Mouse (Mus musculus) stomach, embryonic 16.5 days (tissue): ENCODE results near the gene Aspscr1. TPM values are rescaled to one million over a fixed set of nuclear protein-coding genes. Genes with fewer than 3 reads are reported as not detected.

Source experiments
- ATAC-seq: fragments of 200-750 bp; cut with Nextera tagmentation; 2 replicates; pipeline ENCODE4 v1.8.0; 2017; ENCODE audit warnings: moderate number of reproducible peaks, moderate TSS enrichment; ENCODE audit not compliant: insufficient read depth, low FRiP score
- H3K27ac ChIP-seq: fragments of 300-500 bp; sonication (generic); 2 replicates; pipeline ENCODE4 v1.5.1; 2014; ENCODE audit warnings: low read length
- H3K27me3 ChIP-seq: fragments of 300-500 bp; sonication (generic); 2 replicates; pipeline ENCODE4 v1.6.1; 2014; ENCODE audit warnings: low read length, control low read depth, mixed read lengths; ENCODE audit not compliant: control insufficient read depth, insufficient read depth
- H3K36me3 ChIP-seq: fragments of 300-500 bp; sonication (generic); 2 replicates; pipeline ENCODE4 v1.6.1; 2014; ENCODE audit warnings: low read length; ENCODE audit not compliant: control insufficient read depth, insufficient read depth
- H3K4me1 ChIP-seq: fragments of 300-500 bp; sonication (generic); 2 replicates; pipeline ENCODE4 v1.6.1; 2014; ENCODE audit warnings: low read length, control low read depth, mixed read lengths; ENCODE audit not compliant: control insufficient read depth, insufficient read depth
- H3K4me2 ChIP-seq: fragments of 300-500 bp; sonication (generic); 2 replicates; pipeline ENCODE4 v1.6.1; 2014; ENCODE audit warnings: low read depth, low read length, mixed read lengths
- H3K4me3 ChIP-seq: fragments of 300-500 bp; sonication (generic); replicated peaks from 2 replicates; pipeline ENCODE4 v1.5.1; 2014; ENCODE audit warnings: mild to moderate bottlenecking, low read length
- H3K9ac ChIP-seq: fragments of 300-500 bp; sonication (generic); 2 replicates; pipeline ENCODE4 v1.6.1; 2014; ENCODE audit warnings: low read length
- H3K9me3 ChIP-seq: fragments of 300-500 bp; sonication (generic); replicated peaks from 2 replicates; pipeline ENCODE4 v1.6.1; 2016; ENCODE audit warnings: low read length, control low read depth; ENCODE audit not compliant: control insufficient read depth
- WGBS: fragments of 180-500 bp; shearing (Covaris S2); extraction: QIAGEN DNeasy Blood & Tissue Kit; methylation state at CpG from one replicate; pipeline ENCODE4 v1.1.7; 2014; 5-methylcytosine and 5-hydroxymethylcytosine counted together
- polyA plus RNA-seq: library from polyadenylated mRNA; unstranded; fragments of >200 nt; fragmentation: Nextera tagmentation; extraction: Ambion mirVana; gene quantifications from 2 replicates; pipeline ENCODE4 v1.2.1, GENCODE M21; 2015

Gene Aspscr1
- polyA plus RNA-seq, 1 experiment from 2014 or later = 102 TPM

DNA sequence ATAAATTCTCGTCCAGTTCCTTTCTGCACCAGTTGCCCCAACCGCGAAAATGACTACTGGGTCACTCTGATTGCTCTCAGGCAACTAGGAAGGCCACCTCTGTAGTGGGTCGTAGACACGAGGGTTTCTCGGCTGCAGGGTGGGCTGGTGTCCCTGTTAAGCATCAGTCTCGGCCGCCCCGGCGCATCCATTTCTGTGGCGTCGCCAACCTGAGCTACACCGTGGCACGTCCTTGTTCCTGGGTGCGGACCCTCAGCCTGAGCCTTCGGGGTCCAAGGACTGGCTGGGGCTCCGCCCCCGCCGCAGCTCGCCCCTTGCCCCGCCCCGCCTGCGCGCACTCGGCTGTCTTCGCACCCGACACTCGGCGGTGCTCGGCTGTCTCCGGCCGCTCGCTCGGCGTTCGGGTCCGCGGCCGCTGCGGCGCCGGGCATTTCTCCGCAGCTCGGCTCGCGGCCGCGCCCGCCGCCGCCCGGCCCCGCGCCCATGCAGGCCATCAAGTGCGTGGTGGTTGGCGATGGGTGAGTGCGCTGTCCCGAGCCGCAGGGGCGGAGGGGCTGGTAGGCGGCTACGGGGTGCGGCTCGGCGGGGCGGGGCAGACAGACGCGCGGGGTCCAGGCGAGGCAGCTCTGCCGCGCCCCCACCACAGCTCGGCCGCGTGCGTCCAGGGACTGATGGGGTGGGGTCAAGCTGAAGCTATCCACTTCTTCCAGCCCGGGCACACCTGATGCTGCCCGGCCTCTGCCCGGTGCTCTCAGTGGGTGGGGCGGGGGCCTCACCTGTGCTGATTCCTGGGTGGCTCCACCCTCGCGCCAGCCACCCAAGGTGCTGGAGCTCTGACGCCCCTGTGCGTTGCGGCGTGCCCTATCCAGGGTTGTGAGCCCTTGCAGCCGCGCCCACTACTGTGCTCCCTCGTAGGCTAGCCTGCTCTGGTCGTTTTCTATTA is 48.6 kb downstream of the Aspscr1 start, which contains the start of gene Rac3:
TSS of gene Rac3 (plus strand) at position 347 of the 943 bp plus-strand sequence.
- Histone ChIP-seq H3K27ac (peak within 1 kb of the TSS; percentile 67), H3K36me3 (no peaks in the 10 kb centered on the region; the same call in none of the 2 replicates), H3K9me3 (no peaks in the 10 kb centered on the region), H3K27me3 (no peaks in the 10 kb centered on the region), H3K4me2 (peak within 1 kb of the TSS; percentile 98), H3K4me1 (peaks cover 14% of the 10 kb centered on the region), H3K9ac (peak within 1 kb of the TSS; percentile 83), H3K4me3 (peak within 1 kb of the TSS; percentile 64)
- WGBS = under 1% methylated on average over 90 of the region's 90 CpGs
- ATAC-seq = peak; percentile 76

DNA sequence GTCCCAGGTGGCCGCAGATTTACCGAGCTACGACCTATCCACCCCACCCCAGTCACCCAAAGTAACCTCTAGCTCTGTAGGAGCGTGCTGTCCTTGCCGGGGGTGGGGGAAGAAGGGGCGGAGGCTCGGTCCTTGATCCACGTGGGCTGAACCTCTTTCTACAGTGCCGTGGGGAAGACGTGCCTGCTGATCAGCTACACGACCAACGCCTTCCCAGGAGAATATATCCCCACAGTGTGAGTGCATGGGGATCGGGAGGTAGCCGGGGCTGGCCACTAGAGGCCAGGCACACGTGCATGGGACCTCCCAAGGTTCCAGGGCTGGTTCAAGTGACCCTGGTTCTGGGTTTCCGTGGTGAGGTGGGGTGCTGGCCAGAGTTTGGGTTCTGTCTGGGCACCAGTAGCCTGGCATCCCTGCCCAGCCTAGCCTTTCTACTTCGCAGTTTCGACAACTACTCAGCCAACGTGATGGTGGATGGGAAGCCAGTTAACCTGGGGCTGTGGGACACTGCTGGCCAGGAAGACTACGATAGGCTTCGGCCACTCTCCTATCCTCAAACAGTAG is 49.4 kb downstream of the Aspscr1 start:
- no peak; the same call in 1 of the 2 replicates for ATAC-seq
- 22% methylated on average over 21 of the region's 21 CpGs for WGBS
- Histone ChIP-seq H3K4me2 (peak overlapping the region; percentile 98), H3K4me3 (peak overlapping the region; percentile 64), H3K4me1 (peaks cover 15% of the 10 kb centered on the region), H3K9me3 (no peaks in the 10 kb centered on the region), H3K27ac (peak overlapping the region; percentile 67; the same call in 1 of the 2 replicates), H3K9ac (peak overlapping the region; percentile 83), H3K27me3 (no peaks in the 10 kb centered on the region), H3K36me3 (no peaks in the 10 kb centered on the region; the same call in none of the 2 replicates)

DNA sequence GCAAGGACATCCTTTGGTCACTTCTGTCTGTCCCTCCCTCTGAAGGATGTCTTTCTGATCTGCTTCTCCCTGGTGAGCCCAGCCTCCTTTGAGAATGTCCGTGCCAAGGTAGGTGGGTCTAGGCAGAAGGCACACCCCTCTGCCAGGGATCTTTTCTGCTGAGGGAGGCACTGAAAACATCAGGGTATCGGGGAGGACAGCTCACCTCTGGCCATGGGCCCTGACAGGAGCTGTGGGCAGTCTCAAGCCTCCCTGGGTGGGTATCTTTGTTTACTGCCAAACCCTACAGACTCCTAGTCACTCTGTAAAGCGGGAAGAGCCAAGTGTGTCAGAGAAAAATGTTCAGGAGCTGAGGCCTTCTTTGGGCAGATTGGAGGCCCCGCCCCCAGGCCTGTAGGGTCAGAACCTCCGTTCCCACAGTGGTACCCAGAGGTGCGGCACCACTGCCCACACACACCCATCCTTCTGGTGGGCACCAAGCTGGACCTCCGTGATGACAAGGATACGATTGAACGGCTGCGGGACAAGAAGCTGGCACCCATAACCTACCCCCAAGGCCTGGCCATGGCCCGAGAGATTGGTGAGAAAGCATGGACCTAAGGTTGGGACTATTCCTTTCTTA is 50.1 kb downstream of the Aspscr1 start:
- H3K9ac ChIP-seq = no peak overlapping the region

DNA sequence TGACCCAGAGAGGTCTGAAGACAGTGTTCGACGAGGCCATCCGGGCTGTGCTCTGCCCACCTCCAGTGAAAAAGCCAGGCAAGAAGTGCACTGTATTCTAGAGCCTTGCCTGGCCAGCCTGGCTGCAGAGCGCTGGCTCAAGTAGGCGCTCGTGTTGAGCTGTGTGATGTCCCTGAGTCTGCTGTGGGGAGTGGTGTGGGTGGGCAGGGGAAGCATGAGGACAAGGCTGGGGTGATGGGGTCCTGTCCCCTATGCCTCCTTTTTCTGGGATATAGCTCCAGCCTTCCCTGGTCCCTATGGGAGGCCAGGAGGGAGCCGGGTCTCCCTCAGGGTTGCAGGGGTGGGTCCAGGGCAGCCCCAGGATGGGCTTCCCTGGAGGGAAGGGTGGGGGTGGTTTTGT is 50.7 kb downstream of the Aspscr1 start:
- H3K36me3 ChIP-seq = no peaks in the 10 kb centered on the region; the same call in none of the 2 replicates
- no peak overlapping the region for H3K4me2 ChIP-seq
- WGBS = 89% methylated on average over 7 of the region's 7 CpGs
- no peaks in the 10 kb centered on the region for H3K27me3 ChIP-seq
- no peak overlapping the region for H3K9ac ChIP-seq
- no peak overlapping the region for H3K4me3 ChIP-seq
- H3K27ac ChIP-seq = no peak overlapping the region
- H3K9me3 ChIP-seq = no peaks in the 10 kb centered on the region
- H3K4me1 ChIP-seq = peaks cover 15% of the 10 kb centered on the region
- ATAC-seq = no peak

More for the DNA sequence above, 50.1 kb downstream of the Aspscr1 start:
- ATAC-seq = no peak
- Histone ChIP-seq H3K4me3 (peak overlapping the region; percentile 64; the same call in 1 of the 2 replicates), H3K9me3 (no peaks in the 10 kb centered on the region), H3K36me3 (no peaks in the 10 kb centered on the region; the same call in none of the 2 replicates), H3K4me2 (no peak overlapping the region), H3K27me3 (no peaks in the 10 kb centered on the region), H3K4me1 (peaks cover 15% of the 10 kb centered on the region), H3K27ac (no peak overlapping the region)
- WGBS = 84% methylated on average over 11 of the region's 11 CpGs

DNA sequence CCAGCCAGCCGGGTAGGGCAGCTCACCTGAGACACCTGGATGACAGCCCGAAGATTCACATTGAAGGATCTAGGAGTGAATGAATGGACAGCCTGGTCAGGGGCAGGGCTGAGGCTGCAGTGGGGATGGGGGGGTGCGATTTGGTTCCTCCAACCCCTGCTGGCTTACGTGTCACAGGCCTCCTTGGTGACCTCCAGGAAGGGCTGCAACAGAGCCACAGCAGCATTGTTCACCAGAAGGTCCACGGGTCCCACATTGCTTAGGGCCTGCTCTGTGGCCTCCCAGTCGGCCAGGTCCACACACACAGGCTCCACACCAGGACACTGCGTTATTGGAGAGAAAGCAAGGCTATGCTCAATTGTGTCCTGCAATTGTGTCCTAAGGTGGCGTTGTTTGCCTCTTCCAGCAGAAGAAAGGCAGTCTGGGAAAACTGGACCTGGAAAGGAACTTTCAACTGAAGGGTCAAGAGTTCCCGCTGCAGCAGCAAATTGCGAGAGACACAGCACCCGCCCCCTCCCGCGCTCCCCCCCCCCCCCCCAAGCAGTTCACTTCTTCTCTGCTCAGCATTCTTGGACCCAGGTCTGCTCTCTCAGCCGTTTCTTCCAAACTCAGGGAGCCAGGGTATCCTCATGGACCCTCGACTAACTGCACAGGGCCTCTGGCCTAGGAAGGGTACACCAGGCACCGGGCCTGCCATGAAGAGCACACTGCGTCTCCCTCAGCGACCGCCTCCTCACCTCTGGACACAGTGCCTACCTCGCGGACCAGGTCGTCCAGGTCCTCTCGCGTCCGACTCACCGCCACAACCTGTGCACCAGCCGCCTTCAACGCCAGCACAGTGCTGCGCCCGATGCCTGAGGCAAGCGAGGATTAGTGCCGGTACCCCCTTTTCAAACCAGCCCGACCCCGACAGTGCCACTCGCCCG is 53.7 kb downstream of the Aspscr1 start:
- Histone ChIP-seq H3K9me3 (no peaks in the 10 kb centered on the region), H3K9ac (peak overlapping the region; percentile 73), H3K36me3 (no peaks in the 10 kb centered on the region; the same call in 1 of the 2 replicates), H3K27ac (peak overlapping the region; percentile 49; the same call in 1 of the 2 replicates), H3K4me3 (peak overlapping the region; percentile 68), H3K4me2 (peak overlapping the region; percentile 76), H3K4me1 (peaks cover 12% of the 10 kb centered on the region), H3K27me3 (no peaks in the 10 kb centered on the region)
- peak; percentile 26 for ATAC-seq
- WGBS = 15% methylated on average over 36 of the region's 36 CpGs

DNA sequence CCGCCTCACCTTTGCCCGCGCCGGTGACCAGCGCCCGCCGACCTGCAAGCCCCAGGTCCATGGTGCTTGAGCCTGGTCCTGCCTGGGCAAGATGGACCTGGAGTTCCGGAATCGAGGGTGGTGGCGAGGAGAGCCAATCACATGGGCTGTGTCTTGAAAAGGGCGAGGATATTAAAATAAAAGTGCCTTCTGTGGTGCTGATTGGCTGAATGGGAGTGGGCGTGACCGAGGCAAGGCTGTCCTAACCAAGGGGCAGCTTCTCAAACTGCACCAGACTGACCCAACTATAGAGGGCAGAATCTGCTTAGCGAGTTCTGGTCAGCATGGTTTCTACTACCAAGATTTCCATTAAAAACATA is 54.4 kb downstream of the Aspscr1 start, which contains the start of gene Dcxr:
TSS of gene Dcxr (minus strand) at position 113 of the 359 bp plus-strand sequence.
- H3K27ac ChIP-seq = peak within 1 kb of the TSS; percentile 49; the same call in 1 of the 2 replicates
- peak; percentile 91 for ATAC-seq
- under 1% methylated on average over 14 of the region's 14 CpGs for WGBS
- no peaks in the 10 kb centered on the region for H3K9me3 ChIP-seq
- H3K4me2 ChIP-seq = peak within 1 kb of the TSS; percentile 76
- H3K4me3 ChIP-seq = peak within 1 kb of the TSS; percentile 68
- H3K9ac ChIP-seq = peak within 1 kb of the TSS; percentile 73
- no peaks in the 10 kb centered on the region; the same call in 1 of the 2 replicates for H3K36me3 ChIP-seq
- H3K27me3 ChIP-seq = no peaks in the 10 kb centered on the region
- H3K4me1 ChIP-seq = peaks cover 9% of the 10 kb centered on the region

DNA sequence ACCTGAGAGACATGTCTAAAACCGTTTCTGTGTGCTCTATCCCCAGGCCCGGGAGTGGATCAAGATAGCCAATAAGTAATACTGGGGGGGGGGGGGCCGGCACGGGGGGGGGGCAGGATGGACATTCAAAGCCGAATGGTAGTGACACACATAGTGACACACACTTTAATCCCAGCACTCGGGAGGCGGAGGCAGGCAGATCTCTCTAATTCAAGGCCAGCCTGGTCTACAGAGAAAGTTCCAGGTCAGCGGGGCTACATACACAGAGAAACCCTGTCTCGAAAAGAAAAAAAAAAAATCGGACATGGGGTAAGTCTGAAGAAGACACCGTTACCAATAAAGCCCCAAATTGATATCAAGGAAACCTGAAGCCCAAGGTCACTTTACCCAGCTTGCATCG is 54.8 kb downstream of the Aspscr1 start:
- Histone ChIP-seq H3K9ac (no peak overlapping the region), H3K4me3 (no peak overlapping the region), H3K27me3 (no peaks in the 10 kb centered on the region), H3K4me2 (peak overlapping the region; percentile 76; the same call in 1 of the 2 replicates), H3K27ac (no peak overlapping the region), H3K36me3 (no peaks in the 10 kb centered on the region; the same call in 1 of the 2 replicates), H3K9me3 (no peaks in the 10 kb centered on the region), H3K4me1 (peaks cover 6% of the 10 kb centered on the region)
- 63% methylated on average over 12 of the region's 12 CpGs for WGBS
- ATAC-seq = no peak
